Mouse (Mus musculus): Measurements from ENCODE around the gene Arhgdig. TPM values are rescaled to one million over a fixed set of nuclear protein-coding genes. Genes with fewer than 3 reads are reported as not detected.

Gene Arhgdig
- polyA plus RNA-seq, 1 experiment from 2014 or later: 6.3 TPM

DNA sequence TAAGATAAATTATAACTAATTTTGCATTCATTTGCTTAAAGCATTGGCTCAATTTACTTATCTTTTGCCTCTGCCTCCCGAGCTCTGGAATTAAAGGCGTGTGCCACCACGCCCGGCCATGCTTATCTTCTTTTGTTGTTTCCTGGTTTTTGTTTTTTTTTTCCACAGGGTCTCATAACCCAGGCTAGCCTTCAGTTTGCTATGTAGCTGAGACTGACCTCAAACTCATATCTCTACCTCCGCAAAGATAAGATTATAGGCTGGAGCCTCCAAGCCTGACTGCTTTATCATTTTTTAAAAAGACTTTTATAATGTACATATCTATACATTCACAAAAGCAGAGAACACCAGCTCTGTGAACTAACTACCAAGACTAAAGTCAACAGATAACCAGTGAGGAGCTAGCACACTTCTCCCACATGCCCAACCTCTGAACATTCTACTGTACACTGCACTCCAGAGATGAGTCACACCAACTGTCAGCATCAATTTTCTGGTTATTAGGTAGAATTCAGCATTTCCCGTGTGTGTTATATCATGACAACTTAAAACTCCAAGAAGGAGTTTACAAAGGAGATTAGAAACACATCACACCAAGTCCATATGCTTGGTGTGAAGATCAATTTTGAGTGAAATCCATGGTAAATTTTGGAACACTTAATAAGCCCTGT lies 32.7 kb upstream of the Arhgdig start:
- H3K4me3 ChIP-seq (ENCODE audit: low read length): no peak overlapping the region
- no peaks in the 10 kb centered on the region for H3K27me3 ChIP-seq (ENCODE audit: control insufficient read depth, insufficient read depth, low read length)
- no peak overlapping the region for H3K27ac ChIP-seq (ENCODE audit: low read depth, low read length)
- WGBS: 84% methylated on average over 6 of the region's 6 CpGs
- no peaks in the 10 kb centered on the region for H3K9me3 ChIP-seq (ENCODE audit: control insufficient read depth, low read length)
- no peaks in the 10 kb centered on the region for H3K36me3 ChIP-seq (ENCODE audit: control insufficient read depth, insufficient read depth, low read length)
- no peaks in the 10 kb centered on the region for H3K4me1 ChIP-seq (ENCODE audit: control insufficient read depth, insufficient read depth, low read length)
- H3K4me2 ChIP-seq (replicated peaks; ENCODE audit: low read depth, low read length): no peak overlapping the region
- H3K9ac ChIP-seq (ENCODE audit: low read depth, low read length): no peak overlapping the region
- no peak for ATAC-seq (ENCODE audit: low FRiP score, low TSS enrichment)

DNA sequence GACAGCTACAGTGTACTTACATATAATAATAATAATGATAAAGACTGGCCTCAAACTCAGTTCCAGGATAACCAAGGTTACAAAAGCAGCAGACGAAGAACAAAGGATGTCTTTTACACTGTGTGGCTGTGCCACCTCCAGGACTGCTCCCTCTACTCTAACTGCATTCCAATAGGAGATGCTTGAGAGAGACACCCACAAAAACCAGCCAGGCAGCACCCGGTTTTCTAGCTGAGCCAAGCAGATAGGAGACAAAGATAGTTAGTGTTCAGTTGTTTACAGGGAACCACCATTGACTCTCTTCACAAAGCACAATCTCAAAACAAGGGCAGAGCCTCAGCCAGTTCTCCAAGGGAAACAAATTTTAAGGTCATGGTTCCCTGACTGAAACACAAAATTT lies 32.0 kb upstream of the Arhgdig start:
- no peaks in the 10 kb centered on the region for H3K4me1 ChIP-seq (ENCODE audit: control insufficient read depth, insufficient read depth, low read length)
- H3K27me3 ChIP-seq (ENCODE audit: control insufficient read depth, insufficient read depth, low read length): no peaks in the 10 kb centered on the region
- WGBS: 73% methylated on average over 2 of the region's 2 CpGs
- no peaks in the 10 kb centered on the region for H3K36me3 ChIP-seq (ENCODE audit: control insufficient read depth, insufficient read depth, low read length)
- no peak overlapping the region for H3K4me3 ChIP-seq (ENCODE audit: low read length)
- H3K9ac ChIP-seq (ENCODE audit: low read depth, low read length): no peak overlapping the region
- H3K9me3 ChIP-seq (ENCODE audit: control insufficient read depth, low read length): no peaks in the 10 kb centered on the region
- H3K27ac ChIP-seq (ENCODE audit: low read depth, low read length): no peak overlapping the region
- no peak overlapping the region for H3K4me2 ChIP-seq (replicated peaks; ENCODE audit: low read depth, low read length)
- no peak for ATAC-seq (ENCODE audit: low FRiP score, low TSS enrichment)

DNA sequence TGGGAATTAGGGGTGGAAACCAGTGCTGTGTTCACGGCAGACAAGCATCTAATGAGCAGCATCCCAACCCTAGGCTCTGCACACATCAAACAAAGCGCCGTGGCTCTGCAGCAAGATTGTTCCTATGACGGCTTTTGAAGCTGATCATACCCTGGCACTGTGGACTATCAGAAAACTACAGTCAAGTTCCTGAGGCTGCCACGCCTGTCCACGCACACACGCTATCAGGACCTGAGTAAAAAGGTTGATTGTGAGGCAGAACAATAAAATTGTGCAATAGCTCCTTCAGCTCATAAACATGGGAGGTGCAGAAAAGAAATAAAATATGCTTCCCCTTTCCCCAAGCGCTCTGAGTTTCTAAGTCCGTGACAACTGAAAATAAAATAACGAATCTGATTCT lies 30.1 kb upstream of the Arhgdig start:
- no peaks in the 10 kb centered on the region for H3K9me3 ChIP-seq (ENCODE audit: control insufficient read depth, low read length)
- no peak overlapping the region for H3K9ac ChIP-seq (ENCODE audit: low read depth, low read length)
- H3K4me1 ChIP-seq (ENCODE audit: control insufficient read depth, insufficient read depth, low read length): no peaks in the 10 kb centered on the region
- no peaks in the 10 kb centered on the region for H3K36me3 ChIP-seq (ENCODE audit: control insufficient read depth, insufficient read depth, low read length)
- WGBS: 86% methylated on average over 10 of the region's 10 CpGs
- H3K4me2 ChIP-seq (replicated peaks; ENCODE audit: low read depth, low read length): no peak overlapping the region
- ATAC-seq (ENCODE audit: low FRiP score, low TSS enrichment): no peak
- no peak overlapping the region for H3K27ac ChIP-seq (ENCODE audit: low read depth, low read length)
- H3K4me3 ChIP-seq (ENCODE audit: low read length): no peak overlapping the region
- no peaks in the 10 kb centered on the region for H3K27me3 ChIP-seq (ENCODE audit: control insufficient read depth, insufficient read depth, low read length)

- Histone ChIP-seq H3K27me3 (ENCODE audit: control insufficient read depth, insufficient read depth, low read length) (no peaks in the 10 kb centered on the region), H3K9me3 (ENCODE audit: control insufficient read depth, low read length) (no peaks in the 10 kb centered on the region), H3K4me3 (ENCODE audit: low read length) (no peak overlapping the region), H3K9ac (ENCODE audit: low read depth, low read length) (no peak overlapping the region), H3K4me2 (replicated peaks; ENCODE audit: low read depth, low read length) (no peak overlapping the region), H3K27ac (ENCODE audit: low read depth, low read length) (no peak overlapping the region; the same call in 1 of the 2 replicates), H3K36me3 (ENCODE audit: control insufficient read depth, insufficient read depth, low read length) (no peaks in the 10 kb centered on the region), H3K4me1 (ENCODE audit: control insufficient read depth, insufficient read depth, low read length) (no peaks in the 10 kb centered on the region)
- ATAC-seq (ENCODE audit: low FRiP score, low TSS enrichment): no peak
- WGBS: 58% methylated on average over 13 of the region's 13 CpGs
Observed at GRCm38 (mm10) chr17:26235077-26235815, 27.7 kb upstream of the Arhgdig start.

DNA sequence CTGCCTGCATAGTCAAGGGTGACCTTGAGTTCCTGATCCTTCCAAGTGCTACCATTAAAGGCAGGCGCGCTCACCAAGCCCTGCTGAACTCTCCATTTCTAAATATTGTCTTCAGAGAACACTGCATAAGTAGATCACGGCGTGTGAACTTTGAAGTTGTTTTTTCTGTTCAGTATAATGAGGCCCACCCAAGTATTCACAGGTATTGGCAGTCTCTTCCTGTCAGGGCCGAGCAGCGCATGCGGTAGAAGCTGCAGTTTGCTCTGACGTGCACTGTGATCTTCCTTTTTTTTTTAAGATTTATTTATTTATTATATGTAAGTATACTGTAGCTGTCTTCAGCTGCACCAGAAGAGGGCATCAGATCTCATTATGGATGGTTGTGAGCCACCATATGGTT lies 26.8 kb upstream of the Arhgdig start:
- H3K36me3 ChIP-seq (ENCODE audit: control insufficient read depth, insufficient read depth, low read length): no peaks in the 10 kb centered on the region
- WGBS: 92% methylated on average over 8 of the region's 8 CpGs

GRCm38 (mm10) chr17:26232863-26233262 lies 25.3 kb upstream of the Arhgdig start:
- Histone ChIP-seq H3K4me2 (replicated peaks; ENCODE audit: low read depth, low read length) (no peak overlapping the region), H3K9me3 (ENCODE audit: control insufficient read depth, low read length) (no peaks in the 10 kb centered on the region), H3K4me1 (ENCODE audit: control insufficient read depth, insufficient read depth, low read length) (no peaks in the 10 kb centered on the region), H3K27me3 (ENCODE audit: control insufficient read depth, insufficient read depth, low read length) (no peaks in the 10 kb centered on the region), H3K36me3 (ENCODE audit: control insufficient read depth, insufficient read depth, low read length) (no peaks in the 10 kb centered on the region), H3K9ac (ENCODE audit: low read depth, low read length) (no peak overlapping the region), H3K4me3 (ENCODE audit: low read length) (no peak overlapping the region), H3K27ac (ENCODE audit: low read depth, low read length) (no peak overlapping the region)
- ATAC-seq (ENCODE audit: low FRiP score, low TSS enrichment): no peak
- WGBS: 72% methylated on average over 8 of the region's 8 CpGs

More for the DNA sequence above, 26.8 kb upstream of the Arhgdig start:
- no peaks in the 10 kb centered on the region for H3K9me3 ChIP-seq (ENCODE audit: control insufficient read depth, low read length)
- no peaks in the 10 kb centered on the region for H3K4me1 ChIP-seq (ENCODE audit: control insufficient read depth, insufficient read depth, low read length)
- no peak overlapping the region for H3K9ac ChIP-seq (ENCODE audit: low read depth, low read length)
- H3K27me3 ChIP-seq (ENCODE audit: control insufficient read depth, insufficient read depth, low read length): no peaks in the 10 kb centered on the region
- H3K27ac ChIP-seq (ENCODE audit: low read depth, low read length): no peak overlapping the region
- no peak overlapping the region for H3K4me2 ChIP-seq (replicated peaks; ENCODE audit: low read depth, low read length)
- H3K4me3 ChIP-seq (ENCODE audit: low read length): no peak overlapping the region
- ATAC-seq (ENCODE audit: low FRiP score, low TSS enrichment): no peak

GRCm38 (mm10) chr17:26231156-26231555 lies 23.6 kb upstream of the Arhgdig start:
- WGBS: 81% methylated on average over 5 of the region's 5 CpGs
- ATAC-seq (ENCODE audit: low FRiP score, low TSS enrichment): no peak
- H3K36me3 ChIP-seq (ENCODE audit: control insufficient read depth, insufficient read depth, low read length): no peaks in the 10 kb centered on the region
- no peaks in the 10 kb centered on the region for H3K9me3 ChIP-seq (ENCODE audit: control insufficient read depth, low read length)
- H3K9ac ChIP-seq (ENCODE audit: low read depth, low read length): no peak overlapping the region
- no peak overlapping the region for H3K27ac ChIP-seq (ENCODE audit: low read depth, low read length)
- H3K4me3 ChIP-seq (ENCODE audit: low read length): no peak overlapping the region
- no peak overlapping the region for H3K4me2 ChIP-seq (replicated peaks; ENCODE audit: low read depth, low read length)
- no peaks in the 10 kb centered on the region for H3K4me1 ChIP-seq (ENCODE audit: control insufficient read depth, insufficient read depth, low read length)
- no peaks in the 10 kb centered on the region for H3K27me3 ChIP-seq (ENCODE audit: control insufficient read depth, insufficient read depth, low read length)

DNA sequence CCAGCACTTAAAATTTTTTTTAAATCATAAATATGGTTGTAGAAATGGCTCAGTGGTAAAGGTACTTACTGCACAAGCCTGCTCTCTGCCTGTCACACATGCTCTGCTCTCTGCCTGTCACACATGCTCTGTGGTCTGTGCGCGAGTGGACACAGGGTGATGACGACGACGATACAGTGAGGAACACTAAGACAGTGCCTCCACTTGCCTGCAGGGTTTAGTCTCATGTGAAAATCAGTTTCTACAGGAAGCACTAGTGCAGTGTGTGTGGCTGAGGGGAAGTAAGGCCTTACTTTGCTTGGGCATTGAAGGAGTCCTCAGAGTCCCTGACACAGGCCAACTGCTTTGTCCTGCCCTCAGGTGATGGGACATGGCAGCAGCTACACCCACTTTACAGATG lies 22.2 kb upstream of the Arhgdig start:
- ATAC-seq (ENCODE audit: low FRiP score, low TSS enrichment): no peak
- Histone ChIP-seq H3K36me3 (ENCODE audit: control insufficient read depth, insufficient read depth, low read length) (no peaks in the 10 kb centered on the region), H3K9ac (ENCODE audit: low read depth, low read length) (no peak overlapping the region), H3K27me3 (ENCODE audit: control insufficient read depth, insufficient read depth, low read length) (no peaks in the 10 kb centered on the region), H3K27ac (ENCODE audit: low read depth, low read length) (no peak overlapping the region), H3K9me3 (ENCODE audit: control insufficient read depth, low read length) (no peaks in the 10 kb centered on the region), H3K4me2 (replicated peaks; ENCODE audit: low read depth, low read length) (no peak overlapping the region), H3K4me3 (ENCODE audit: low read length) (no peak overlapping the region), H3K4me1 (ENCODE audit: control insufficient read depth, insufficient read depth, low read length) (no peaks in the 10 kb centered on the region)
- WGBS: 94% methylated on average over 5 of the region's 5 CpGs

- no peak overlapping the region for H3K4me3 ChIP-seq (ENCODE audit: low read length)
- H3K9me3 ChIP-seq (ENCODE audit: control insufficient read depth, low read length): no peaks in the 10 kb centered on the region
- H3K36me3 ChIP-seq (ENCODE audit: control insufficient read depth, insufficient read depth, low read length): no peaks in the 10 kb centered on the region
- ATAC-seq (ENCODE audit: low FRiP score, low TSS enrichment): no peak
- H3K27me3 ChIP-seq (ENCODE audit: control insufficient read depth, insufficient read depth, low read length): no peaks in the 10 kb centered on the region
- H3K9ac ChIP-seq (ENCODE audit: low read depth, low read length): no peak overlapping the region
- no peak overlapping the region for H3K4me2 ChIP-seq (replicated peaks; ENCODE audit: low read depth, low read length)
- no peak overlapping the region for H3K27ac ChIP-seq (ENCODE audit: low read depth, low read length)
- no peaks in the 10 kb centered on the region for H3K4me1 ChIP-seq (ENCODE audit: control insufficient read depth, insufficient read depth, low read length)
- WGBS: 59% methylated on average over 12 of the region's 12 CpGs
Observed at GRCm38 (mm10) chr17:26225150-26225549, 17.6 kb upstream of the Arhgdig start.

Measured in kidney, embryonic 14.5 days (tissue).